Mouse (Mus musculus) forebrain, embryonic 16.5 days (tissue): ENCODE data around the gene Frmd8. TPM values are rescaled to one million over a fixed set of nuclear protein-coding genes. Genes with fewer than 3 reads are reported as not detected.
A peak's percentile ranks its signal among the peaks of the same experiment; 100 is the strongest.

Experiments used
- ATAC-seq: fragments of 200-750 bp; cut with Nextera tagmentation; 2 replicates; pipeline ENCODE4 v1.8.0; 2017; ENCODE audit warnings: mild to moderate bottlenecking, moderate library complexity
- H3K27ac ChIP-seq: fragments of 300-500 bp; sonication (generic); 2 replicates; pipeline ENCODE4 v1.5.1; 2014; ENCODE audit warnings: low read length, control low read depth
- H3K27me3 ChIP-seq: fragments of 300-500 bp; sonication (generic); replicated peaks from 2 replicates; pipeline ENCODE4 v1.6.1; 2014; ENCODE audit warnings: low read length; ENCODE audit not compliant: control insufficient read depth, insufficient read depth
- H3K36me3 ChIP-seq: fragments of 300-500 bp; sonication (generic); 2 replicates; pipeline ENCODE4 v1.6.1; 2014; ENCODE audit not compliant: control insufficient read depth, insufficient read depth
- H3K4me1 ChIP-seq: fragments of 300-500 bp; sonication (generic); replicated peaks from 2 replicates; pipeline ENCODE4 v1.6.1; 2014; ENCODE audit warnings: low read length; ENCODE audit not compliant: control insufficient read depth, insufficient read depth
- H3K4me2 ChIP-seq: fragments of 300-500 bp; sonication (generic); 2 replicates; pipeline ENCODE4 v1.6.1; 2014; ENCODE audit warnings: mild to moderate bottlenecking, low read length, control low read depth
- H3K4me3 ChIP-seq: fragments of 300-500 bp; sonication (generic); replicated peaks from 2 replicates; pipeline ENCODE4 v1.5.1; 2014; ENCODE audit warnings: mild to moderate bottlenecking, low read length, control low read depth
- H3K9ac ChIP-seq: fragments of 300-500 bp; sonication (generic); replicated peaks from 2 replicates; pipeline ENCODE4 v1.6.1; 2014; ENCODE audit warnings: low read depth, low read length, control low read depth
- H3K9me3 ChIP-seq: fragments of 300-500 bp; sonication (generic); 2 replicates; pipeline ENCODE4 v1.6.1; 2016; ENCODE audit warnings: low read length; ENCODE audit not compliant: control insufficient read depth
- WGBS: fragments of 180-500 bp; shearing (Covaris S2); extraction: QIAGEN DNeasy Blood & Tissue Kit; methylation state at CpG from one replicate; pipeline ENCODE4 v1.1.7; 2014; 5-methylcytosine and 5-hydroxymethylcytosine counted together
- polyA plus RNA-seq: library from polyadenylated mRNA; unstranded; fragments of >200 nt; fragmentation: Nextera tagmentation; extraction: Ambion mirVana; gene quantifications from 2 replicates; pipeline ENCODE4 v1.2.1, GENCODE M21; 2015

Gene Frmd8
- polyA plus RNA-seq, 1 experiment from 2014 or later: 21.5 TPM

DNA sequence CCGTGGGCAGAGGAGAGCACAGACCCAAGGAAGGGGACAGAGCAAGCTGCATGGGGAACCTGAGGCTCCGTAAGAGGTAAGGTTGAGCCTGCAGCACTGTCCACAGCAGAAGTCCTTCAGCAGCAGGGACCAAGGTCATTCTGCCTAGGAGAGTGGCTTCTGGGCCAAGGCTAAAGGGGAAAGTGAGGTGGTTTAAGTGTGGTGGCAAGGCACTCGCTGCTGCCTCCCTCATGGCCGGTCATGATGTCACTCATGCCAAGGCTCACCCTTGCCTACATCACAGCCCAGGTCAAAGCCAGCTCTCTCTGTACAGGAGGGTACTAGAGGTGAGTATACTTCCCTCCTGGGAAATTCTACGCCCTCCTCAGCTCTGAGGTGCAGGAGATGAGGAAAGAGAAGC is 11.3 kb downstream of the Frmd8 start:
- ATAC-seq: no peak
- Histone ChIP-seq H3K9me3 (no peaks in the 10 kb centered on the region), H3K36me3 (peaks cover 18% of the 10 kb centered on the region), H3K4me1 (no peaks in the 10 kb centered on the region), H3K9ac (no peak overlapping the region), H3K4me2 (no peak overlapping the region), H3K27ac (no peak overlapping the region), H3K27me3 (no peaks in the 10 kb centered on the region), H3K4me3 (no peak overlapping the region)
- 96% methylated on average over 5 of the region's 5 CpGs for WGBS

DNA sequence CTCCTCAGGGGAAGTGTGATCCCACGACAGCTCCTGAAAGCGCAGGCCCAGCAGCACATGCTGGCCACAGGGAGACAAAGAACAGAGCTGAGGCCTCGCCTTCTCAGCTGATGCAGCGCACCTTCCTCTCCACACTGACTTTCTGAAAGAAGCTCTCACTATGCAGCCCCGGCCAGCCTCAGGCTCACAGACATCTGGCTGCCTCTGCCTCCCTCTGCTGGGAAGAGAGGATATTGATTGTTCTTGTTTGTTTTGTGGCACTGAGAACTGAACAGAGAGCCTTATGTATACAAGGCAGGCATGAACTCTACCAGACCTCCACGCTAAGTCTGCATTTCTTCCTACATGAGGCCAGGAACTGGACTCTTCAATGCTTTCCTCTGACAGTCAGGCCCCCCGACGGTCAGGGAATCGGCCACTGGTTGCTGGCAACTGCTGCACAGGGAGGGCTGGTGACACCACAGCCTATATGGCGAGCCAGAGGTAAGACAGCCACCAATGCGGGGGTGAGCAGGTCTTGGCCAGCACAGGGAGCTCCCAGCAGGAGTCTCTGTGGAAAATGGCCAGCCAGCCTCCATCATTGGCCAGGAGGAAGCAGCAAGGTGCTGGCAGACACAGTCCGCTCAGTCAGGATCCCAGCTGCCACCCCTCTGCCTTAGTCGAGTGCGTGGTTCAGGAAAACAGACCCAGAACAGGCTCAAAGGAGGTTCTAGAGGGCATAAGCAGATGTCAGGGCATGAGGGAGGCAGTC is 12.6 kb downstream of the Frmd8 start:
- Histone ChIP-seq H3K27ac (no peak overlapping the region), H3K36me3 (peaks cover 16% of the 10 kb centered on the region), H3K9me3 (no peaks in the 10 kb centered on the region), H3K4me2 (no peak overlapping the region), H3K9ac (no peak overlapping the region), H3K4me3 (no peak overlapping the region), H3K4me1 (no peaks in the 10 kb centered on the region), H3K27me3 (no peaks in the 10 kb centered on the region)
- WGBS: 96% methylated on average over 14 of the region's 14 CpGs
- ATAC-seq: no peak

DNA sequence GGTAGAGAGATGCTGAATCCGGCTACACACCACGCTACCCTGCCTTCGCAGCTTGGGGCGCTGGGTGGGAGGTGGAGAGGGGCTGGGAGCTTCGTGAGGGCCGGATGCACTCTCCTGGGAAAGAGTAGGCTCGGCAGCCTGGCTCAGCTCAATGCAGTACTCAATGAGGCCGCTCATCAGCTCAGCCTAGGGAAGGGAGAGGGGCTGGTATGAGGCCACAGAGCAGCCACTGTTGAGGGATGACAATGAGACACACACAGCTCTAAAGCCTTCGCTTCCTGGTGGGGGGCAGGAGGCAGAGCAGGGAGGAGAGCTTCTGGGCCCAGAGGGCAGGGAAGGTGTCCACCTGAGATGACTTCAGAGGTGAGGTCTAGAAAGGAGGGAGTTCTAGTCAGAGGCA is 18.5 kb downstream of the Frmd8 start:
- Histone ChIP-seq H3K27ac (no peak overlapping the region), H3K36me3 (peaks cover 4% of the 10 kb centered on the region; the same call in 1 of the 2 replicates), H3K4me1 (peaks cover 2% of the 10 kb centered on the region; the same call in 1 of the 2 replicates), H3K4me2 (no peak overlapping the region), H3K9ac (no peak overlapping the region), H3K4me3 (no peak overlapping the region), H3K27me3 (no peaks in the 10 kb centered on the region), H3K9me3 (no peaks in the 10 kb centered on the region)
- ATAC-seq: no peak
- WGBS: 85% methylated on average over 9 of the region's 9 CpGs

- H3K27me3 ChIP-seq: no peaks in the 10 kb centered on the region
- H3K9me3 ChIP-seq: no peaks in the 10 kb centered on the region
- WGBS: 89% methylated on average over 12 of the region's 12 CpGs
- no peak overlapping the region for H3K27ac ChIP-seq
- ATAC-seq: no peak
- H3K36me3 ChIP-seq: peaks cover 2% of the 10 kb centered on the region; the same call in 1 of the 2 replicates
- no peak overlapping the region for H3K4me2 ChIP-seq
- H3K4me1 ChIP-seq: peaks cover 31% of the 10 kb centered on the region
- H3K4me3 ChIP-seq: no peak overlapping the region
- H3K9ac ChIP-seq: peak overlapping the region; percentile 43; the same call in 1 of the 2 replicates
Measured at GRCm38 (mm10) chr19:5852035-5852722, 22.9 kb downstream of the Frmd8 start.

DNA sequence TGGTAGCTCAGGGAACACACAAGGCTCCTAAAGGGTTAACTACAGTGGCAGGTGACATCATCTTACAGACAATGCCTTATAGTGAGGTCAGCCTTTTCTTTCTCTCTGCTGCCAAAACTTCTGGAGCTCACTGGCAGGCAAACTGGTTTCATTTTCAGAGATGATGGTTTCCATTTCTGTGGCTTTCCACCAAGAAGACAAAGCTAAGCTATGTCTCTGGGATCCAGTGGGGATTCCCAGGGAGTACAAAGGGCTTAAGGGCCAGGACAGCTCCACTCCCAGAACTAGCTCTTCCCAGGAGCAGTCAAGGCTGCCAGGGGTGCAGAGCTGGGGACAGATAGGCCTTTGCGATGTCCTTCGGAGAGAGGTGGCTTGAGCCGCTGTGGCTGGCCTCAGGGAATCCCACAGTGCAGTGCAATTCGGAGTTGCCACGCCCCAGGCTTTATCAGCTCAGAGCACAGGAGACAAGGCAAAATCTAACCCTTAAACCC is 23.5 kb downstream of the Frmd8 start:
- no peak overlapping the region for H3K4me3 ChIP-seq
- no peaks in the 10 kb centered on the region for H3K9me3 ChIP-seq
- ATAC-seq: no peak
- no peak overlapping the region for H3K27ac ChIP-seq
- H3K36me3 ChIP-seq: peaks cover 2% of the 10 kb centered on the region; the same call in 1 of the 2 replicates
- H3K27me3 ChIP-seq: no peaks in the 10 kb centered on the region
- peaks cover 37% of the 10 kb centered on the region for H3K4me1 ChIP-seq
- WGBS: 50% methylated on average over 5 of the region's 5 CpGs
- no peak overlapping the region for H3K4me2 ChIP-seq
- H3K9ac ChIP-seq: peak overlapping the region; percentile 43

GRCm38 (mm10) chr19:5850860-5851259 is 24.2 kb downstream of the Frmd8 start:
- H3K27ac ChIP-seq: no peak overlapping the region
- H3K4me1 ChIP-seq: peaks cover 43% of the 10 kb centered on the region

DNA sequence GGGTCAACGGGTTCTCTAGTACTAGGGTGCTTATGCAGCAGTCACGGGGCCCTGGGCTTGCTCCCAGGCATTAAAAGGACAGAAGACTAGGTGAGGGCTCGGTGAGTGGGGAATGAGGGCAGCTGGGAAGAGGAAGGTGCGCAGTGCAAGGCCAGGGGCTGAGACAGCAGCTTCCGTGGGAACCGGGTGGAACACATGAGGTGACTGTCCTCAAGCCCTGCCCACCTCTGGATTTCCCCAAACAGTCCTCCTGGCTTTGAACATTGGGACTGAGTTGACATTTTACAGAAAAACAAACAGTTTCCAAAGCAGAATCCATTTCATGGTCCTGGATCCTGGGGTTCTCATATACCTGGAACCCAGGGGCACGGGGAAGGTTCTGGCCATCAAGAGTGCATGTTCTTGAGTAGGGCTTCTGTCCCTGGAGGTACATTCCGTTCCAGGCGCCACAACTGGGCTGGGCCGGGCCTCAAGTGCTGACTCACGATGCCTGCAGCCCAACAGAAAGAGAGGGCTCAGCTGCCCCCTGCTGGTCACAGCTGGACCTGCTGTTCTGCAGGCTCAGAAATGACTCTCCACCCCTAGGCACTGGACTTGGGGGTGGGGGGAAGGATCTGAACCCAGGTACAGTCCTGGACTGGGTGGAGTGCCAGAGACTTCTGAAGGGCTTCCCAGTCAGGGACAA is 25.1 kb downstream of the Frmd8 start:
- no peak overlapping the region for H3K9ac ChIP-seq
- WGBS: 29% methylated on average over 11 of the region's 11 CpGs
- H3K27me3 ChIP-seq: no peaks in the 10 kb centered on the region
- no peak overlapping the region for H3K4me3 ChIP-seq
- no peak overlapping the region for H3K4me2 ChIP-seq
- peaks cover 49% of the 10 kb centered on the region for H3K4me1 ChIP-seq
- H3K9me3 ChIP-seq: no peaks in the 10 kb centered on the region
- no peak overlapping the region for H3K27ac ChIP-seq
- ATAC-seq: peak; percentile 24
- no peaks in the 10 kb centered on the region; the same call in 1 of the 2 replicates for H3K36me3 ChIP-seq

More at GRCm38 (mm10) chr19:5850860-5851259, 24.2 kb downstream of the Frmd8 start:
- Histone ChIP-seq H3K27me3 (no peaks in the 10 kb centered on the region), H3K36me3 (no peaks in the 10 kb centered on the region; the same call in 1 of the 2 replicates), H3K4me2 (no peak overlapping the region), H3K4me3 (no peak overlapping the region), H3K9me3 (no peaks in the 10 kb centered on the region), H3K9ac (no peak overlapping the region)
- ATAC-seq: no peak
- 84% methylated on average over 3 of the region's 3 CpGs for WGBS

GRCm38 (mm10) chr19:5848826-5849672 is 26.0 kb downstream of the Frmd8 start:
- Histone ChIP-seq H3K27me3 (no peaks in the 10 kb centered on the region), H3K4me2 (no peak overlapping the region), H3K9ac (peak overlapping the region; percentile 35; the same call in 1 of the 2 replicates), H3K27ac (no peak overlapping the region), H3K4me3 (no peak overlapping the region), H3K4me1 (peaks cover 53% of the 10 kb centered on the region), H3K36me3 (no peaks in the 10 kb centered on the region; the same call in 1 of the 2 replicates), H3K9me3 (no peaks in the 10 kb centered on the region)
- 48% methylated on average over 13 of the region's 13 CpGs for WGBS
- ATAC-seq: no peak
